Mouse (Mus musculus) stomach, postnatal 0 days (tissue): ENCODE results near the gene Grb10. TPM values are rescaled to one million over a fixed set of nuclear protein-coding genes. Genes with fewer than 3 reads are reported as not detected.

Experiments
- ATAC-seq: fragments of 200-750 bp; cut with Nextera tagmentation; 2 replicates; pipeline ENCODE4 v1.8.0; 2017; ENCODE audit not compliant: low FRiP score, low TSS enrichment
- DNase-seq: peaks from one replicate; pipeline ENCODE4 v3.0.0-alpha.2; 2016; ENCODE audit warnings: low spot score
- H3K27ac ChIP-seq: fragments of 300-500 bp; sonication (generic); replicated peaks from 2 replicates; pipeline ENCODE4 v1.5.1; 2014; ENCODE audit warnings: mild to moderate bottlenecking, control low read depth
- H3K27me3 ChIP-seq: fragments of 300-500 bp; sonication (generic); 2 replicates; pipeline ENCODE4 v1.6.1; 2014; ENCODE audit warnings: low read length; ENCODE audit not compliant: control insufficient read depth, insufficient read depth
- H3K36me3 ChIP-seq: fragments of 300-500 bp; sonication (generic); 2 replicates; pipeline ENCODE4 v1.6.1; 2014; ENCODE audit warnings: low read length, mixed read lengths; ENCODE audit not compliant: control insufficient read depth, insufficient read depth
- H3K4me1 ChIP-seq: fragments of 300-500 bp; sonication (generic); replicated peaks from 2 replicates; pipeline ENCODE4 v1.6.1; 2014; ENCODE audit warnings: antibody characterized with exemption; ENCODE audit not compliant: control insufficient read depth, insufficient read depth
- H3K4me2 ChIP-seq: fragments of 300-500 bp; sonication (generic); replicated peaks from 2 replicates; pipeline ENCODE4 v1.6.1; 2014; ENCODE audit warnings: low read depth, mild to moderate bottlenecking, control low read depth, moderate library complexity
- H3K4me3 ChIP-seq: fragments of 300-500 bp; sonication (generic); 2 replicates; pipeline ENCODE4 v1.5.1; 2014; ENCODE audit warnings: low read depth, low read length, control low read depth
- H3K9ac ChIP-seq: fragments of 300-500 bp; sonication (generic); 2 replicates; pipeline ENCODE4 v1.6.1; 2014; ENCODE audit warnings: mild to moderate bottlenecking, low read length, control low read depth, mixed read lengths
- H3K9me3 ChIP-seq: fragments of 300-500 bp; sonication (generic); 2 replicates; pipeline ENCODE4 v1.6.1; 2016; ENCODE audit warnings: low read length; ENCODE audit not compliant: control insufficient read depth
- CTCF ChIP-seq: IDR thresholded peaks from 2 replicates; pipeline ENCODE4 v1.5.1; 2016; ENCODE audit warnings: antibody characterized with exemption, low read depth, mild to moderate bottlenecking, moderate library complexity
- EP300 ChIP-seq: optimal IDR thresholded peaks from 2 replicates; pipeline ENCODE3; 2016; ENCODE audit warnings: antibody characterized with exemption
- WGBS: fragments of 180-500 bp; shearing (Covaris S2); extraction: QIAGEN DNeasy Blood & Tissue Kit; methylation state at CpG from one replicate; pipeline ENCODE4 v1.1.7; 2014; 5-methylcytosine and 5-hydroxymethylcytosine counted together
- polyA plus RNA-seq: library from polyadenylated mRNA; unstranded; fragments of >200 nt; fragmentation: Nextera tagmentation; extraction: Ambion mirVana; gene quantifications from 2 replicates; pipeline ENCODE4 v1.2.1, GENCODE M21; 2015

The Grb10 gene
- polyA plus RNA-seq, 1 experiment from 2014 or later = 64.7 TPM

DNA sequence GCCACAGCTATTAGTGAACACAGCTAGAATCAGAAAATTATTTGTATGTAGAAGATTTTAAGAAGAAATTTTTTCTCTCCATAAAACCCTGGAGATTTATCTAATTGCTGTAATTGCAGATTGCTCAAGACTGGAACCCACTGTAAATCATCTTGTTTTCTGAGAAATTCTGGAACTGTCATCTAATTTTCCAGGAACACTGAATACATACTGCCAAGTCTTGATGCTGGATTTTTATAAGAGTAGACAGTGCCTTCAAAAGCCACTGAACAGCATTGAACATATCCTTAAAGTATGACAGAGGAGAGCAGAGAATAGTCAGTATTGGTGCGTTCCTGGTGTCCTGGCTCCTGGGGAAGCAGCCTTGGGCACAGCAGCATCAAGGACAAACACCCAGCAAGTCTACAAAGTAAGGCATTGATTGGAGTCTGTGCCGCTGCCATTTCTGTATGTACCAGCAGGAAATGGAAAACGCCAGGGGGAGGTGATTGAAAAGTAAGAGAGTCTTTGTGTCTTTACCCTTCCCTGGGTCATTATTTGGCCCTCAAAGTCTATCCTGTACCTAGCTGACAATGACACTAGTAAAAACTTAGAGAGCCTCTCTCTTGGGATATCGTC is 38.1 kb downstream of the Grb10 start:
- no peak for TF ChIP-seq EP300
- TF ChIP-seq CTCF = no peak
- Histone ChIP-seq H3K9ac (no peak overlapping the region), H3K27ac (no peak overlapping the region), H3K4me3 (no peak overlapping the region), H3K9me3 (no peaks in the 10 kb centered on the region), H3K36me3 (no peaks in the 10 kb centered on the region), H3K4me2 (no peak overlapping the region), H3K27me3 (no peaks in the 10 kb centered on the region), H3K4me1 (no peaks in the 10 kb centered on the region)
- ATAC-seq (no peak), DNase-seq (no peak)
- 79% methylated on average over 4 of the region's 4 CpGs for WGBS

DNA sequence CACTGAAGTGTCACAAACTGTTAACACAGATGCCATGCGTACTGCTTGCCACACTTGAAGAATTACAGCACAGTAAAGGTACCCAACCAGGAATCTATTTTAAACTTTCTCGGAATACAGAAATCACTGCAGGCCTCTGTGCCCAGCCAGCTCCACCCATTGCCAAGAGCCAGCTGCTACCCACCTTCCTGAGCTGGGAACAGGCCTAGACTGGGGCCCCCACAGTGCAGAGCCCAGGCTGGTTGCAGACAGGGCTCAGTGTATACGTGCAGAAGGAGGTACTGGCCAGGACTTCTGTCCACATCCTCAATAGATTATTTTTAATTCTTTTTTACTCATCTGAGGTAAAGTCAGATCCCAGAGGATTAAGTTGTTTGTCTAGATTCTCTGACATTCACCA is 39.6 kb downstream of the Grb10 start:
- Histone ChIP-seq H3K9ac (no peak overlapping the region), H3K4me1 (no peaks in the 10 kb centered on the region), H3K36me3 (no peaks in the 10 kb centered on the region), H3K27me3 (no peaks in the 10 kb centered on the region), H3K4me3 (no peak overlapping the region), H3K27ac (no peak overlapping the region), H3K9me3 (no peaks in the 10 kb centered on the region), H3K4me2 (no peak overlapping the region)
- DNase-seq (no peak), ATAC-seq (no peak)
- WGBS = 61% methylated on average over 3 of the region's 3 CpGs
- TF ChIP-seq CTCF (no peak), EP300 (no peak)

DNA sequence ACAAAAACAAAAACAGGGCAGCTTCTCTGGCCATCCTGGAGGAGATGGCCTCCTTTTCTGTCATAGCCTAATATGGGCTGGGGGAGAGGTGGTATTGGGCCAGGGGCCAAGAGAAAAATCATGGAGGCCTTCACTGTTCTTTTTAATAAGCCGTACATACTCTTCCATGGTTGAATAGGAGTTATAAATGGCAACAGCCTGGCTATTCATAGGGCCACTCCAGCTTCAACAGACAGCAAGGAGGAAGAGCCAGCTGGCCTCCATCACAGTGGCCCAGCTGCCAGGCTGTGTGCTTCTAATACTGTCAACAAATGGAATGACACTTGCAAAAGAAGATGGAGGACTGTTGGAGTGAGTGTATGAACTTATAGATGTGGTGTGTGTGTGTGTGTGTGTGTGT is 41.4 kb downstream of the Grb10 start:
- no peak for ATAC-seq
- Histone ChIP-seq H3K4me1 (no peaks in the 10 kb centered on the region), H3K27me3 (no peaks in the 10 kb centered on the region), H3K4me2 (no peak overlapping the region), H3K4me3 (no peak overlapping the region), H3K27ac (no peak overlapping the region), H3K36me3 (no peaks in the 10 kb centered on the region), H3K9me3 (no peaks in the 10 kb centered on the region), H3K9ac (no peak overlapping the region)
- WGBS = 50% methylated on average over 1 of the region's 1 CpGs
- DNase-seq = no peak
- TF ChIP-seq CTCF = no peak
- no peak for TF ChIP-seq EP300

DNA sequence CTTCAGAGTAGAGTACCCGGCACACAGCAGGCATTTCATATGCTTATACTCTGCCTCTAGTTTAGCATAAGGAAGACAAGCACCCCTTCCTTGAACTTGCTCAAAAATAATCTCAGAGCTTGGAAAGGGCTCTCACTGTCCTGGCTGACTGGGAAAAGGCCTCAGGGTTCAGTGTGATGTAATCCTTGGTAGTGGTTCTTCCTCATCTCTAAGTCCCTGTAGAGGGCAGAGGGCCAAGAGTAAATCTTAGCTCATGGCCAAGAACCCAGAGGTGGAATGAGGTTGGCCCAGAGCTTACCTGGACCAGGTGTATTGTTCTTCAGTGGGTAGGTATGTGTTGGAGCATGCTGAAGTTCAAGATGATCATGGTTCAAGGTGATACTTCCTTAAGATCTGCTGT is 43.1 kb downstream of the Grb10 start:
- H3K27ac ChIP-seq = no peak overlapping the region
- no peak overlapping the region for H3K9ac ChIP-seq
- ATAC-seq (no peak), DNase-seq (no peak)
- H3K4me2 ChIP-seq = no peak overlapping the region
- no peak overlapping the region for H3K4me3 ChIP-seq
- TF ChIP-seq CTCF (no peak), EP300 (no peak)
- WGBS = 90% methylated on average over 1 of the region's 1 CpGs
- H3K36me3 ChIP-seq = no peaks in the 10 kb centered on the region
- no peaks in the 10 kb centered on the region for H3K4me1 ChIP-seq
- no peaks in the 10 kb centered on the region for H3K9me3 ChIP-seq
- no peaks in the 10 kb centered on the region for H3K27me3 ChIP-seq

DNA sequence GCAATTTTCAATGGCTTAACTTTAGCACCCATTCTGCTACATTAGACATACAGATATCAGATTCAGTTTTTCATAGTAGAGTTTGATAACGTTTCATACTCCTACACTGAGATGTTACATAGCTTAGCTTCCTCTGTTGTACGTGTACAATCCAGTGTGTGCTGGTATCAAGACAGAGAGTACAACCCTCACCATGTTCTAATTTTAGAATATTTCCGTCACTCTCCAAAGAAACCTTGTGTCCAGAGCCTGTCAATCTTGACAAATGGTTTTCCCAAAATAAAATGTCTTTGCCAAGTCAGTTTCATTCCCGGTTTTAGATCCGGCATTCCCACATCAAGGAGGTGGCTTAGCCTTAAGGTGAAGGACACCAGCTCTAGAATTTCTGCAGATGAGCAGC is 44.7 kb downstream of the Grb10 start:
- DNase-seq = no peak
- WGBS = 65% methylated on average over 5 of the region's 5 CpGs
- TF ChIP-seq EP300 = no peak
- TF ChIP-seq CTCF = no peak

DNA sequence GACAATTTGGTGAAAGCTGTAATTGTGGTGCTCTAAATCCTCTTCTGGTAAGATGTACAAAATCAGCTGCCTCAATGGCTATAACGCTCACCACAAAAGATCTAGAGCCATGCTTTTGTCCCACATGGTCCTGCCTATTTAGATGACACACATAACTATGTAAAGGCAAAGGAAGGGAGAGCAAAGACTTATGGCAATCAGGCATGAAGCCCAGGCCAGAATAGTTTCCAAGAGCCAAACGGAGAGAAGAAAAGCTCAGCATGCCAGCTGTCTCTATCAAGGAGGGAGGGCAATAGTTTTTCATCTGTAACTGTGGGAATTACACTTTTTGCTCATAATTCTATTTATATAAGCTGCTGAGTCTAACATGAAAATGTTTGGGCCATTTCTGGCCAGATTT is 45.3 kb downstream of the Grb10 start:
- Histone ChIP-seq H3K4me3 (no peak overlapping the region), H3K27me3 (no peaks in the 10 kb centered on the region), H3K27ac (no peak overlapping the region), H3K9me3 (no peaks in the 10 kb centered on the region), H3K4me1 (no peaks in the 10 kb centered on the region), H3K9ac (no peak overlapping the region), H3K36me3 (no peaks in the 10 kb centered on the region), H3K4me2 (no peak overlapping the region)
- TF ChIP-seq CTCF (no peak), EP300 (no peak)
- 63% methylated on average over 2 of the region's 2 CpGs for WGBS
- ATAC-seq = no peak
- DNase-seq = no peak

More for the DNA sequence above, 44.7 kb downstream of the Grb10 start:
- no peaks in the 10 kb centered on the region for H3K9me3 ChIP-seq
- no peaks in the 10 kb centered on the region for H3K4me1 ChIP-seq
- no peak overlapping the region for H3K9ac ChIP-seq
- H3K4me3 ChIP-seq = no peak overlapping the region
- no peak for ATAC-seq
- no peak overlapping the region for H3K27ac ChIP-seq
- no peaks in the 10 kb centered on the region for H3K27me3 ChIP-seq
- H3K4me2 ChIP-seq = no peak overlapping the region
- no peaks in the 10 kb centered on the region for H3K36me3 ChIP-seq
